Mouse (Mus musculus) retina, adult 2 months (tissue): ENCODE results near the gene Lipe.

Experiments used
- DNase-seq: peaks from one replicate; pipeline ENCODE4 v3.0.0-alpha.2; 2012; ENCODE audit warnings: low read depth, low spot score

Lipe gene

DNA sequence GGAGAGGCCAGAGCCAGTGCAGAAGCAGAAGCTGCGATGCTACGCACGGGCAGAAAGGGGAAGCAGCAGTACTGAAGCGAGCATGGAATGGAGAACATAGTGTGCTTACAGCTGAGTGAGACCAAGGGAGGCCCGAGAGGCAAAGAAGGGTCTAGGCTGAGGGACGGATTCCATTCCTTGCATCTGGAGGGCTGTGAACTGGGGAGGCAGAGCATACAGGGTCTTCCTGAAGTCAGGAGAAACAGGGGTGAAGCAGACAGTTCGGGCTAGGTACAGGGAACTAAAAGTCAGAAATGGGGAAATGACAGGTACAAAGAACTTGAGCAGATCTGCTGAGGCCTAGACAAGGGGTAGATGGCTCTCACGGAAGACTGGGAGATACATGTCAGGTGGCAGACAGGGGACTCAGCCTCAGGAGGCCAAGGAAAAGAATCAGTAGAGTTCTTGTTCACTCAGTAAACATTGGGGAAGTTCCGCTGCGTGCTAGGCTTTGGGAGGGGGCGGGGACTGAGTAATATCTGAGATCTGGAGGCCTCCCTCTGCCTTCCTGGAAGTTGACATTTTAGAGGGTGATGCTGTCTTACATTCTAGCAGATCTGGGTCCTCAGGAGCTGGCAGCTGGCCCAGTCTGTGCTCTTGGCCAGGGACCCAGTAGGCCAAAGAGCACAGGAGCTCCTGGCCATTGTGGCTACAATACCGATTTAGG, 12.5 kb downstream of the Lipe start:
- DNase-seq: no peak

DNA sequence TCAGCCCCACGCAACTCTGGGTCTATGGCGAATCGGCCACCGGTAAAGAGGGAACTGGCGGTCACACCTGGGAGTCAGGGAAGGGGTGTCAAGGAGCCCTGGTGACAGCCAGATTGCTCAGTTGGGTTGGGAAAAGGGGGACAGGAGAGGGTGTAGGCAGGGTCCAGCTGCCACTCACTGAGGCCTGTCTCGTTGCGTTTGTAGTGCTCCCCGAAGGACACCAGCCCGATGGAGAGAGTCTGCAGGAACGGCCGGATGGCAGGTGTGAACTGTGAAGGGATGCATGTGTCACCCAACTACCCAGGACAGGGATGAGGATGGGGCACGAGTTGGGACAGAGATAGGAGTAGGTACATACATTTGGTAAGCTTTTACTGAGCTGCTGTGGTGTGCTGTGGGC, 13.3 kb downstream of the Lipe start:
- no peak for DNase-seq

DNA sequence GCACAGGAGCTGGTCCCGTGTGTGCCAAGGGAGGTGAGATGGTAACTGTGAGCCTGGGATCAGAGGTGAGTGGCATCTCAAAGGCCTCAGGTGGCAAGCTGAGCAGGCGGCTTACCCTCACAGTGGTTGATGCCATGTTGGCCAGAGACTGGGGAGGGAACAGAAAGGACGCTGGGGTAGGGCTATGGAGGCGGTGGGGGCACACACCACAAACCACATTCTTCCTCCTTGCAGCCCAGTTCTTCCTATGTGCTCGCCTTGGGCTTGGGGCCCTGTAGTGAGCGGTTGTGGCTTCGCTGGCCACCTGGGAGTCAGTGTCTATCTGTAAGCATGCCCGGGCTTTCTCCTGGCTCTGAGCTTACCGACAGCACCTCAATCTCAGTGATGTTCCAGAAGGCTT, 13.7 kb downstream of the Lipe start:
- no peak for DNase-seq

DNA sequence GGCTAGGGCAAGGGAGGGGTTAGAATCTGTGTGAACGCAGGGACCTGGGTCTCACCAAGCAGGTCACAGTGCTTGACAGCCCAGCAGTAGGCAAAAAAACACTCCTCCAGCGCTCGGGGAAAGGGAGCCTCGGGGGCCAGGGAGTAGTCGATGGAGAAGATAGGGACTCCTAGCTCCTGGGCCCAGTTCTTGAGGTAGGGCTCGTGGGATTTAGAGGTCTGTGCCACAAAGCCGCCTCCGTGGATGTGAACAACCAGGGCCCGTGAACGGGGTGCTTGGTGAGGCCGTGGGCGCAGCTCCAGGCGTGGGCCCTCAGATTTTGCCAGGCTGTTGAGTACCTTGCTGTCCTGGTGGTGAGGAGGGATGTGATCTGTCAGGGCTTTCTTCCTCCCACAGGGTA, 14.2 kb downstream of the Lipe start:
- no peak for DNase-seq

DNA sequence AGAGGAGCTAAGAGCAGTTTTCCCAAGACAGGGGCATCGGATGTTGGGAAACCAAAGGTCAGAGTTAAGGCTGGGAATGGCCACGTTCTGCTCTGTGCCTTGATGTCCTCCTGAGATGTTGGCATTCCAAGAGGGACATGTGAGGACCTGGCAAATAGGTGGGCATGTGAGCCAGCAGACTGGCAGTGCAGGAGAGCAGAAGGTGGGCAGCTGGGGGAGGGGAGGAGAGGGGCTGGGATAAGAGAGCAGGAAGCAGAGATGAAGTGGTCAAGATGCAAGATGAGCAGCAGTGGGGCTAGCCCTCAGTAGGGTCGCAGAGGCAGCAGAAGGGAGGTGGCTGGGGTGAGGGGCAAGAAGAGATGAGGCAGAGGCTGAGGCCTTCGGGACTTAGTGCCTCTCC, 14.6 kb downstream of the Lipe start:
- no peak for DNase-seq

DNA sequence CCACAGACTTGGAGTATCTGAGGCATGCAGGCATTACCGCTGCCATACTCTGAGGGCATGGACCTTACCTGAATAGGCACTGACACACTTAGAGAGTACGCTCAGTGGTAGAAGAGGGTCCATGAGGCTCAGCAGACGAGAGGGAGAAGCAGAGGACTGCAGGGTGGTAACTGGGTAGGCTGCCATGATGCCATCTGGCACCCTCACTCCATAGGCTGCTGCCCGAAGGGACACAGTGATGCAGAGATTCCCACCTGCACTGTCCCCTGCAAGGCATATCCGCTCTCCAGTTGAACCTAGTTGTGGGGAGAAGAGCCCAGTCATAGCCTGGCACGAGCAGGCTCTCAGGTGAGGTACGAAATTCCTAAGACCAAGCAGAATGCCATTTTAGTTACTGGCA, 15.1 kb downstream of the Lipe start:
- DNase-seq: no peak

DNA sequence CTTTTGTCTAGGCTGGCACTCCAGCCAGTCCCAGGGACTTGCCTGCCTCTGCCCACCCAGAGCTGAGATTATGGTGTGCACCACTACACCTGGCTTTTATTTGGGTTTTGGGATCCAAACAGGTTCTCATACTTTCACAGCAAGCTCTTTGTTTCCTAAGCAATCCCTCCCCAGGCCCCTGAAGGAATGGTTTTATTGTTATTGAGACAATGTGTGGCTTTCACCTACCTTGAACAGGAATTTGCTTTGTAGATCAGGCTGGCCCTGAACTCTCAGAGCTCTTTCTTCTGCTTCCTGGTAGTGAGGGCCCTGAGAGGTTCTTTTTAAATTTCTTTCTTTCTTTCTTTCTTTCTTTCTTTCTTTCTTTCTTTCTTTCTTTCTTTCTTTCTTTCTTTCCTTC, 16.0 kb downstream of the Lipe start:
- DNase-seq: no peak

DNA sequence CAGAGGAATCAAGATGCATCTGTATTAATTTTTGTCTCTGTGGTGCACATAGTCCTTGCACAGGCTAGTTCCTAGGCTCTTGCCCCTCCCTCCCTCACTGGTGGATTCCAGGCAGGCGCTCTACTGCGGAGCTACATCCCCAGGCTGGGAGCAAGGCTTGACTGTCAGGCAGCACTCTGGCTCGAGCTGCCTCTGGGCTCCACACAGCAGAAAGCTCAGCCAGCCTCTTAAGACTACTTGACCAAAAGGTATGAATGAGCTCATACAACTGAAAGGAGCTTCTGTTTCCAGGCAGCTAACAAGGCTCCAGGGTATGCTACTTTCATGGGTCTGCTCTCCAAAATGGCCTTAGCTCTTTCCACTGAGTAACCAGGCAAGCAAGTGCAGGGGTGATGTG, 17.2 kb downstream of the Lipe start:
- no peak for DNase-seq

DNA sequence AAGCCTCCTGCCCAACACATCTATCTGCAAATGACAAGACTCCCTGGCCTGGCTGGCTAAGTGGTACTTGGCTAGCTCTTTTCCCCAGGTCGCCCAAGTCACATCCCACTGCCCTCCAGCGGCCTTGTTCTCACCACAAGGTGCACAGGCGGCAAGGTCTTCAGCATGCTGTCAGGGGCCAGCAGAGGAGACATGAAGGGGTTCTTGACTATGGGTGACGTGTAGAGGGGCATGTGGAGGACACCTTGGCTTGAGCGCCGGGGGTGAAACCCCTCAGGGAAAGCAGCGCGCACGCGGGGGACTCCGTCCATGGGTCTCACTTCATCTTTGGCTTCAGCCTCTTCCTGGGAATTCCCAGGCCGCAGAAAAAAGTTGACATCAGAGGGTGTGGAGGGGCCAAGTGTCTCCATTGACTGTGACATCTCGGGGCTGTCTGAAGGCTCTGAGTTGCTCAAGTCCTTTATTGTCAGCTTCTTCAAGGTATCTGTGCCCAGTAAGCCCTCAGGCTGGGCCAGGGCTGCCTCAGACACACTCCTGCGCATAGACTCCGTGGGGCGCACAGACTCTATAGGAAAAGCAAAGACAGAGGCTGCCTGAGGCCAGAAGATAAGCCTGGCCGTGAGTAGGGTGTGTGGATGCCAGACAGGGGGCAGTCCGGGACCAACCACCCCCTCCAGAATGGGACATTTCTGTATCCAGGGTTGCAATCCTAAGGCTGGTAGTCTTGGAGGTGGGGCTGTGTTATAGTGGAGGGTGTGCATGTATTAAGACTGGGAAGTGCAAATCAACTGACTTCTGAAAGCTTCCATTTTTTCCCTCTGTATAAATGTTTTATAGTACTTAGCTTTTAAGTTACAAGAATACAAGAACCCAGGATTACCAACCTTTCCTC, 17.9 kb downstream of the Lipe start:
- no peak for DNase-seq

DNA sequence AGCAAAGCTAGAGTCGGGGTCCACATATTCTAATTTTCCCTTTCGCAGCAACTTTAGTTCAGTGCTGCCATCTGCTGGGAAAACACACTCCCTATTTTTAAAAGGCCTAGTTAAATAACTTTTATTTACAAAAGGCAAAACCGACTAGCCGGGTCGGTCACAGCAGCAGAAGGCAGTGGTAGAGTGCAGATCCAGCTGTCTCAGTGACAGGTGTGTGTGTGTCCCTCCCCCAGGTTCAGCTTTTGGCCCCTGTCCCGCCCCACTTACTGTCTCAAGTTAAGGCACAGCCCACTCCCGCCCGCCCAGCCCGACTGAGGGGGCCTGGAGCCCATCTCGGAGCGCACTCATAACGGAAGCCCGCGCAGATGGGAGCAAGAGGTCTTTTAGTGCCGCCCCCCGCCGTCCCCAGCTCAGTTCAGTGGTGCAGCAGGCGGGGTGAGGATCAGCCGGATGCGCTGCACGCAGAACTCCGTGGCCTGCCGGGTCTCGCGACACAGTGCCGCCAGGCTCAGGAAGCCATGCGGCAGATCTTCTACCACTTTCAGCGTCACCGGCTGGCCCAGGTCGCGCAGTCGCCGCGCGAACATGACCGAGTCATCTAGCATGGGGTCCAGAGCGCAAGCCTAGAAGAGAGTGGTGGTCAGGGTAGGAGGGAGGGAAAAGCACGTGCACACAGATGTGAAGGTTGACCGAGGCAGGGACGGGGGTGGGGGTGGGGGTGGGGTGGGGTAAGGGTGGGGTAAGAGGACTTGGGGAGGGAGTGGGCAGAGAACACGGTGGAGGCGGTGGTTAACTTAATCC, 18.8 kb downstream of the Lipe start:
- no peak for DNase-seq

DNA sequence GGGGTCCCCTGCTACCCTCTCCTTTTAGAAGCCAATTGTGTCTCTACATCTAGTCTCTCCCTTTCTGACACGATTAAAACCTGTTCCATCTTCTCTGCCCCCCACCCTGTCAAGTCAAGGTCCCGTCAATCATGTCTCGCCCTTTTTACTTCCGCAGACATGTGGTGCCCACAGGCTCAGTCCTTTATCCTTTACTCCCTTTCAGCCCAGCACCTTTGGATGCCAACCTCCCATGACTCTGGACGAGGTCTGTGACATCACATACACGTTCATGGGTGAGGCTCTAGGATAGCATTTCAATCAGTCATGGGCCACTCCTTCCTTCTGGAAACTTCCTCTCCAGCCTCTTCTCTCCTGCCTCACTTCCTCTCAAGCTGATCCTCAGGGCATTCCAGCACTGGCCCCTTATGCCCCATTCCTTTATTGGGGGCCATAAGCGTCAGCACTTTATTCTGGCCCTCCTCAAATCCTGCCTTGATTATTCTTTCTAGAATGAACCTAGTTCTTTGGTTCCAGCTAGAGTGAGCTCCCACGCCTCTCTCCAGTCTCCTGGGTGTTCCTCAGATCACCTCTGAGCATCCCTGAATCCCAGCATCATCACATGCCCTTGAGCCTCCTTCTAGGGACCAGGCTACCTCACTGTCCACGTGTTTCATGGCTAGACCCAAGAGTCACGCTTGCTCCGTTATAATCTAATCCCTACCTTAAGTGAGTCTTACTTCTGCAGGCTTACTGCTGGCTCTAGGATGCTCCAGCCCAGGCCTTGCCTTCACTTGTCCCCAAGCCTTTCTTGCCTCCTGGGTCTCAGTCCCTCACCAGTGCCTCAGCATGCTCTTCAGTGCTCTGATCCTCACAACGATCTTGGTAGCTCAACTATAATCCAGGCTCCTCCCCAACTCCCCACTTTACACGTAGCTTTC, 20.1 kb downstream of the Lipe start:
- DNase-seq: no peak

DNA sequence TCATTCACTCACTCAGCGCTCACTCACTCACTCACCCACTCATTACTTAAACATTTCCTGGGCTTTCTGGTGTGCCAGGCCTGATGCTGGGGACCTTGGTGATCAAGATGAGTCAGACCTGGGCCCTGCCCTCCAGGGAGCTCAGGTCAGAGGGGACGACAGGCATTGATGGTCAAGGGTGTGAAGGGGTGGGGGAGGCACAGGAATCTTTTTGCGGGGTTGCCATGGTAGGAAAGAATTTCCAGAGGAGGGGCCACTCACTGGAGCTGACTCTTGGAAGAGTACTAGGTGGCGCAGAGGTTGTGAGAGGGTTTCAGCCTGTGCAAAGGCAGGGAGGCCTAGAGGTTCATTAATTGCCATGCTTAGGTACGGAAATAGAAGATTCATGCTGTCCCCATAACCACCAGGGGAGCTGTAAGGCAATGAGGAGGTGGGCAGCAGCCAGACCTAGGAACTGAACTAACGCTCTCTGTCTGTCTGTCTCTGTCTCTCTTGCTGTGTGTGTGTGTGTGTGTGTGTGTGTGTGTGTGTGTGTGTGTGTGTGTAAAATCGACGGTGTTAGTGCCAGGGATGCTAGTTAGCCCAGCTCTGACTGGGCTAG, 21.3 kb downstream of the Lipe start:
- DNase-seq: no peak

DNA sequence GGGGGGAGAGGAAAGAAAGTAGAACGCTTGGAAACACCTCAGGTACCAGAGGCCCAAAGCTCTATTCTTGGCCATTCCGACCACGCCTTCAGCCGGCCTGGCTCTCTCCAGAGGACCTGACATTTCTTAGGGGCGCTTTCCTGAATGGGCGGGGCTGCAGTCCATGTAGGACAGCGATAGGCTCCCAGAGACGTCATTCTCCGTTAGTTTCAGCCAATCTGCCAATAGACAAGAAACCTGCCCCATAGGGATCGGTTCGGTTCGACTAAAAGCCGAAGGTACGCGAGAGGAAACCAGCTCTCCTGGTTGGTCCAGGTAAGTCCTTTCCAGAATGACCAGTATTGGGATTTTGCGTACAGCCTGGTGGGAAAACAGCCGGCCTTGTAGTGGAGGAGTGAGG, 22.0 kb downstream of the Lipe start:
- peak; percentile 43 for DNase-seq

DNA sequence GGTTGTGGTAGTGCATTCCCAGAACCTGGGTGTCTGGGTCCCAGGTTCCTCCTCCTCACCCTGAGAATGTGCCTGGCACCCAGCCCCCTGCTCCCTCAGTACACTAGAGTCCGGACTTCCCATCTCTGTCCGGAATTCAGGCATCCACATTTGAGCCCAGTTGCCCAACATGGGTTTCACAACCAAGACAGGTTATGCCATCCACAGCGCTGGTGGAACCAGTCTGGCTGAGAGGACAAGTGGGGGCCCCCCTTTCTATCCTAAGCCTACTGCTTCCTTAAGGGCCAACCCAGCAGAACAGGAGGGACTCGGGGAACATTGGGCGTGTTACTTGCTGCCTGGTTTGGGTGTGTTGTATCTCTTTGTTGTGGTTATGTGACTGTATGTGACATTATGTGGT, 26.1 kb downstream of the Lipe start:
- DNase-seq: no peak

DNA sequence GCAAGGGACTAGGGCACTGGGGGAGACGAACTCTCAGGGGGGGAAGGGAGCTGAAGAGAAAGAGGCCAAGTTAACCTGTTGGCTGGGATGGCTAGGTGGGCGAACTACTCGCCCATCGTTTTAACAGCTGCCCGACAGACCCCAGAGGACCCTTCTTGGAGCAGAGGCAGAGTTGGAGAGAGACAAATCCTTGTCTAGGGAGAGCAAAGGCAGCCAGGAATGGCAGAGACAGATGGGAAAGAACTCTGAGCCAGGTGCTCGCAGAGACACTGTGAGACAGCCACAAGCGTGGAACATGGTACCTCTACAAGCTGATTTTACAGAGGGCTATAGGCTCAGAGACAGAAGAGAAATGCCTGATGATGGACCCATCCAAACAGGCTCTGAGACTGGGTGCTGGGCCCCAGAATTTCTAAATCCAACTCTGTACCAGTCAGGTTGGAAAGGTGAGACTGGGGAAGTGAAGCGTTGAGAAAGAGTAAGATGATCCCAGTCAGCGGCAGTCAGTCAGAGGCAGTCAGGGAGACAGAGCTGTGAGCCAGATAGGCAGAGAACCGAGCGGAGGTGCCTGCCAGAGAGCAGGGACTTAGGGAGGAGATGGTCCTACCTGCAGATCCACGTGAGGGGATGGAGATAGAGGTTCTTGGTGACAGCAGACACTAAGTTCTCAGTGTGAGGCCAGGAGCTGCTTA, 29.3 kb downstream of the Lipe start, which contains the start of gene Cnfn:
Gene Cnfn (minus strand): TSS at position 667 of the 692 bp plus-strand sequence.
- DNase-seq: no peak

DNA sequence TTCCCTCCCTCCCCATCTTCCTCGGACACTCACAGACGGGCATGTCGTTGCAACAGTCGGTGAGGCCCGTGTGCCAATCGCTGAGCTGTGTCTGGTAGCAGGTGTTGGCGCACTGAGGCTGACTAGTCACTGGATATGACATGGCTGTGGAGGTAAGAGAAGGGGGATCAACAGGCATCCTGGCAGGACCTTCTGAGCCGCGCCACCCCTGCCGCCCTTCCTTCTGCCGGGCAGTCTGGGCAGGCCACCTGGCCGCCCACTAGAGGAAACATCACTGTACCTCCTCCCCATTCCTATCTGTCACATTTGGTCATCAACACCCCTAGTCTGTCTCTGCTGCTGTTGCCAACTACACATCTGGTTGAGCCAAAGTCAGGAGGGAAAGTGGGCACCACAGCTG, 30.2 kb downstream of the Lipe start:
- no peak for DNase-seq

DNA sequence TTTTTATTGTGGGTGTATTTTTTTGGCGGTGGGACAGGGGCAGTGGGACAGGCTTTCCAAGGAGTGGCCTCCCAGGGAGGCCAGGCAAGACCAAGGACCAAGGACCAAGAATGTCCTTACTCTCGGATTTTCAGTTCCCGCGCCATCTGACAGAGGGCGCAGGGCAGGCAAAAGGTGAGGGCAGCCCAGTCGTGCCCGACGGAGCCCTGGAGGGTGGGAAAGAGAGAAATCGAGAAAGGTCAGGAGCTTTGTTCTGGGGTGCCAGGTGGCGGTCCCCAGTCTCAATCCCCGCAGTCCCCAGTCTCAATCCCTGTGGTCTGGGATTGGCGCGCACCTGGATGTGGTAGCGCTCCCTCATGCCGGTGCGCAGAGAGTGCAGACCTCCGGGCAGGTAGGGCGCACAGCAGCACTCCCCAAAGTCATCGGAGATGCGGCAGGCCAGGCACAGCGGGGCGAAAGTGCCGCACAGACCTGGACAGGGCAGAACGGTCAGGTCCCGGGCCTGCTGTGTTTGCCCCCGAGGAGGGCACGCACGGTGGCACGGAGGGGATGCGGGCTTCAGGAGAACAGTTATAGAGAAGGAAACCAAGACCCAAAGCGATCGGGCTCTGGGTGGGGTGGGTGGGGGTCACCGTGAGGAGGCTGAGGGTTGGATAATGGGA, 30.7 kb downstream of the Lipe start:
- DNase-seq: no peak

DNA sequence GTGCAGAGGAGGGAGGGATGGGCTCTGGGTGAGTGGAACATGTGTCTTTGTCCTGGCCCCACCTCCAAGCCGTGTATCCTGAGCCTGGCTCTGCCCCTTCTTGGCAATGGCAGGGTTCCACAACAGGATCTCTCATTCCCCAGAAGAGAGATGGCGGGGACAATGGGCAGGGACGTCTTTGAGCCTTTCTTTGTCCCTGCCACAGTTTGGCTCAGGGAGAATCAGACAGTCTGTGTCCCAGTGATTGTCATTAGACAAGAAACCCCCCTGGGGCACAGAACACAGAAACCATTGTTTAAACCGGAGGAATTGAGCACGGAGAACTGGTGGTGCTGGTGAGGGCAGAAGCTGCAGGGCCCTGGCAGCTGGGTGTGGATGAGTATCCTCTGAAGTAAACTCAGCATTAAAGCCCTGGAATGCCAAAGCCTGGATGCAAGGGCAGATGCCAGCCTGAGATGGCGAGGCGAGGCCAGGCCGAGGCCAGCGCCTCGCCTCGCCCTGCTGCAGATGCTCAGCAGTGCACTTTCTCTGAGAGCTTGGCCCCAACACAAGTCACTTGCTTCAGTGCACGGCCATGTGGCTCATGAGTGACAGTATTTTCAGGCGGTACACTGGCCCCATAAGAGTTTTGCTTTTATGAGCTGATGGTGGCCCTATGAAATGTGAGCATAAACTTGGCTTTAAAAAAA, 32.4 kb downstream of the Lipe start:
- DNase-seq: no peak

DNA sequence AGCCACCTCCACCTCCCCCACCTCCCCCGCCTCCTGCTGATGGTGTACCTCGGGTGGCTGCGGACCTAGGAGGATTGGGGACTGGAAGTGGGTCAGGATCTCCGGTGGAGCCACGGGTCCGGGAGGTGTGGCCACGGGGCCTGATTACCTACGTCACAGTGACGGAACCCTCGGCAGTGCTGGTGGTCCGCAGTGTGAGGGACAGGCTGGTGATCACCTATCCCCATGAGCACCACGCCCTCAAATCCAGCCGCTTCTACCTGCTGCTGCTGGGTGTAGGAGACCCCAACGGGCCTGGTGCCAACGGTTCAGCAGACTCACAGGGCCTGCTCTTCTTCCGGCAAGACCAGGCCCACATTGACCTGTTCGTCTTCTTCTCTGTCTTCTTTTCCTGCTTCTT, 34.9 kb downstream of the Lipe start:
- DNase-seq: no peak
